Mouse (Mus musculus): Measurements from ENCODE around the gene Snapc4. TPM values are rescaled to one million over a fixed set of nuclear protein-coding genes. Genes with fewer than 3 reads are reported as not detected.
A peak's percentile ranks its signal among the peaks of the same experiment; 100 is the strongest.

Snapc4 gene
- polyA plus RNA-seq, 1 experiment from 2014 or later = 10.5 TPM

DNA sequence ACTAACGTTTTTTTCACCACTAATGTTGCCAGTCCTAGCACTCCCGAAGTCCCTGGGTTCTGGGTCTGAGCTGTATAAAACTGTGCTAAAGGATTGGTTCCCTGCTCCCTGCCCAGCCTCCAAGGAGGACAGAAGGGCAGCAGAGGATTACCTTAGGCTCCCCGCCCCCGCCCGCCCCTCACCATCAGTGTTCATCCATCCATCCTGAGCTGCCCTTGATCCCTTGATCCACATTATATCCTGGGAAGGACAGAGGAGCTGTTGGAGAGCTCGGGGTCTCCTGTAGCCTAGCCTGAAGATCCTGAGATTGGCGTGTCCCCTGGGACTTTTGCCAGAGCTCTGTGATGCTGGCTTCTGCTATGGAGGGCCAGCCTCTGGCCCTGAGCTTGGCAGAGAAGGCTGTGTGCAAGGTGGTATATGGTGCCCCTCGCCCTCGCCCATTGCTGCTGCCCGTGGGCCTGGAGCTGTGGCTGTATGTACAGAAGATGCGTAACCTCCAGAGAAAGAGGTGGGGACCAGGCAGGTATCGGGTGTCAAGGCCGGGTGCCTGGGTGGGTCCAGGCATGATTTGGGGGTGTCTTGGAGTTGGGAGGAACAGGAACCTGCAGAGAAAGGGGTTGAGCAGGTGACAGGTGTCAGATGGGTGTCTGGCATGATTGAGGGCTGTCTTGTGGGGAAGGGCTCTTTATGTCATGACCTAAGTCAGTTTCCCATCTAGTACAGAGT, 60.8 kb downstream of the Snapc4 start:
- H3K27me3 ChIP-seq = peaks cover 25% of the 10 kb centered on the region
- H3K36me3 ChIP-seq = no peaks in the 10 kb centered on the region
- DNase-seq (no peak), ATAC-seq (ENCODE audit: low read depth) (no peak)
- H3K9ac ChIP-seq = no peak overlapping the region
- no peak overlapping the region for H3K27ac ChIP-seq
- WGBS (ENCODE audit: insufficient replicate concordance) = 69% methylated on average over 13 of the region's 13 CpGs
- peaks cover 14% of the 10 kb centered on the region for H3K4me1 ChIP-seq (replicated peaks)
- H3K4me2 ChIP-seq = no peak overlapping the region
- H3K9me3 ChIP-seq (replicated peaks) = no peaks in the 10 kb centered on the region
- H3K4me3 ChIP-seq (replicated peaks) = no peak overlapping the region

DNA sequence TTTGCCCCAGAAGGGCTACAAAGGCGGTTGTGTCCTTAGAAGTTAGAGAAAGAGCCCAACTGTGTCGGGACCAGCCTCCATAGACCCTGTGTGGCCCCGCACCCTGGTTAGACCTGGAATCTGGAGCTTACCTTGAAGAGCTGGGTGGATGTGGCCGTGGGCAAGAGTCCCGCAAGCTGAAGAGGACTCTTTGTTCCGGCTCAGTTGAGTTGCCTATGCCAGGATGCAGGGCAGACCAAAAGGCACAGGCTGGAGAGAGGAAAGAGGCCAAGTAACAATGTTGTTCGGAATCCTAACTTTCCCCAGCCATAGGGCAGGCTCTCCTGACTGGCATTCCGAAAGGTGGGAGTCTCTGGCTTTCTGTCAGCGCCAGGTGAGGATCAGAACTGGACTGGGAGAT, 61.3 kb downstream of the Snapc4 start:
- ATAC-seq (ENCODE audit: low read depth) = no peak
- Histone ChIP-seq H3K36me3 (no peaks in the 10 kb centered on the region), H3K4me3 (replicated peaks) (no peak overlapping the region)

DNA sequence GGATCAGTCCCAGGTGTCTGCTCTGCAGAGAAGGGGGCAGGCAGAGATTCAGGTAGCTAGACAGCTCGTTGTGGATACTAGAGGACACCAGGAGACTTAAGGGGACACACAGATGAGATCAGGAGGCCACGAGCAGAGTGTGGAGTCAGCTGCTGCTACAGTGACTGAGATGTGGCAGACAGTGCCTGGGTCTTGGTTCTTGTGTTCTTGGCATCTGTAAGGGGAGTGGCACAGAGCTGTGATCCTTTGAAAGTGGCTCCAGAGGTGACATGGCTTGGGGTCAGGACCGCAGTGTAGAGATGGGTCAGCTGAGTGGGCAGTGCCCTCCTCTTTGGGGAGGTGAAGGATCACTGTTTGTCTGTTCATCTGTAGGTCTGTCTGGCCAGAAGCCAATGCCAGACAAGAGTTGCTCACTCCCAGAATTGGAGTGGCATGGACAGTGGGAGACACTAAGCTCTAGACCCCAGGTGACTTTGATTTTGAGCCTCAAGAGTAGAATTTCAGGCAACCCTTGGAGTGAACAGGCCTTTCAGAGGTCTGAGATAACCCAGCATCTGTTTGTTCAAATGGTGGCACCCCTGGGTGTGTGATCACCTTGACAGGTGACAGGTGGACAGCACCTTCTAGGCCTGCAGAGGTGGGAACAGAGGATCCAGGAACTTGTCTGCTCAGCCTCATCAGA, 62.3 kb downstream of the Snapc4 start:
- Histone ChIP-seq H3K4me2 (no peak overlapping the region), H3K4me3 (replicated peaks) (no peak overlapping the region), H3K9me3 (replicated peaks) (no peaks in the 10 kb centered on the region), H3K4me1 (replicated peaks) (peaks cover 17% of the 10 kb centered on the region), H3K36me3 (no peaks in the 10 kb centered on the region), H3K27ac (no peak overlapping the region), H3K9ac (no peak overlapping the region), H3K27me3 (peaks cover 28% of the 10 kb centered on the region)
- ATAC-seq (ENCODE audit: low read depth) (no peak), DNase-seq (no peak)
- WGBS (ENCODE audit: insufficient replicate concordance) = 68% methylated on average over 3 of the region's 3 CpGs

More for the DNA sequence above, 61.3 kb downstream of the Snapc4 start:
- H3K4me2 ChIP-seq = no peak overlapping the region
- H3K9me3 ChIP-seq (replicated peaks) = no peaks in the 10 kb centered on the region
- no peak overlapping the region for H3K9ac ChIP-seq
- H3K27me3 ChIP-seq = peaks cover 27% of the 10 kb centered on the region
- H3K27ac ChIP-seq = no peak overlapping the region
- 68% methylated on average over 9 of the region's 9 CpGs for WGBS (ENCODE audit: insufficient replicate concordance)
- H3K4me1 ChIP-seq (replicated peaks) = peaks cover 17% of the 10 kb centered on the region
- no peak for DNase-seq

DNA sequence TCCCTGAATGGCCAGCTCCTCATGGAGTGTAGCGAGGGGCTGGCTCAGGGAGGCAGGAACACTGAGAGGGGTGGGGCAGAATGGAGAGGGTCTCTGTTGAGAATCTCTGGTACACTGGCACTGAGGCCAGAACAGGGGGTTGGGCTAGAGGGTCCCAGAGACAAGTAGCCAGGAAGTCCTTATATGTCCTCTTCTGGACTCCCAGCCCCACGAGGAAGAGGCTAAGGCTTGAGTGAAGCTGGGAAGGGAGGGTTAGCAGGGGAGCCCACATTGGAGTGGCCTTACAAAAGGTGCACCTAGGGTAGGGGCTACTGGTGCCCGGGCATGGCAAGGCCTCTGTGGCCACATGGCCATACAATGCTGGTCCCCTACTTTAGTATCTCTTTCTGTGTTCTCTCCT, 63.1 kb downstream of the Snapc4 start:
- WGBS (ENCODE audit: insufficient replicate concordance) = 59% methylated on average over 3 of the region's 3 CpGs
- DNase-seq = no peak
- Histone ChIP-seq H3K4me1 (replicated peaks) (peaks cover 17% of the 10 kb centered on the region), H3K4me3 (replicated peaks) (no peak overlapping the region), H3K27ac (no peak overlapping the region), H3K9me3 (replicated peaks) (no peaks in the 10 kb centered on the region), H3K9ac (no peak overlapping the region), H3K27me3 (peaks cover 28% of the 10 kb centered on the region), H3K36me3 (no peaks in the 10 kb centered on the region), H3K4me2 (no peak overlapping the region; the same call in 1 of the 2 replicates)
- no peak for ATAC-seq (ENCODE audit: low read depth)

DNA sequence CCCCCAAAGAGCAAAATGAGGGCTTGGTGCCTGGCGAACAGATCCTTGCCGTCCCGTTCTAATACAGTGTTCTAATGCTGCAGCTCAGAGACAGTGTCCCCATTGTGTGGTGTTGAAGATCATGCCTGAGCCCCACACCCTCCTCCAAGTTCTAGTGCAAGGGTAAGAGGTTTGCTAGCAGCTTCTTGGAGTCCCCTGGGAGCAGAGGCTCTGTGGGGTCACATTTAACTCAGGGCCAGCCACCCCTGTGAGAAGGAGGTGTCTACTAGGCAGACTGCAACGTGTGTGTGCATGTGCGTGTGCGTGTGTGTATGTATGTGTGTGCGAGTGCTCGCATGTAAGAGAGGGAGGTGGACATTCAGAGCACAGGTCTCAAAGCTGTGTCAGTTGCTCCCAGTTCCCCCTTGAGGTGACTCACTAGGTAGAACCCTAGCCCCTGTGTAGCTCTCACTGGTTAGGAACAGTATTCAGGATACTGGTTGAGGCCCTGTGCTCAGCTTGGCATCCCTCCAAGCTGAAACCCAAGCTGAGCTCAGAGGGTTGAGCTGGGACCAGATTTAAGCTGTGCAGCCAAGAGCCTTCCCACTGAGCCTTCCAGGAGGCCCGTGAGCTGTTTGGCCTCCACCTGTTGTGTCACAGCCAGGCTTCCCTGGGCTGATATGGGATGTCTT, 63.7 kb downstream of the Snapc4 start:
- Histone ChIP-seq H3K9ac (peak overlapping the region; percentile 70), H3K4me1 (replicated peaks) (peaks cover 17% of the 10 kb centered on the region), H3K4me3 (replicated peaks) (peak overlapping the region; percentile 66), H3K4me2 (peak overlapping the region; percentile 82), H3K9me3 (replicated peaks) (no peaks in the 10 kb centered on the region), H3K36me3 (no peaks in the 10 kb centered on the region), H3K27ac (no peak overlapping the region), H3K27me3 (peaks cover 28% of the 10 kb centered on the region)
- DNase-seq (no peak), ATAC-seq (ENCODE audit: low read depth) (no peak)
- WGBS (ENCODE audit: insufficient replicate concordance) = 69% methylated on average over 9 of the region's 9 CpGs

DNA sequence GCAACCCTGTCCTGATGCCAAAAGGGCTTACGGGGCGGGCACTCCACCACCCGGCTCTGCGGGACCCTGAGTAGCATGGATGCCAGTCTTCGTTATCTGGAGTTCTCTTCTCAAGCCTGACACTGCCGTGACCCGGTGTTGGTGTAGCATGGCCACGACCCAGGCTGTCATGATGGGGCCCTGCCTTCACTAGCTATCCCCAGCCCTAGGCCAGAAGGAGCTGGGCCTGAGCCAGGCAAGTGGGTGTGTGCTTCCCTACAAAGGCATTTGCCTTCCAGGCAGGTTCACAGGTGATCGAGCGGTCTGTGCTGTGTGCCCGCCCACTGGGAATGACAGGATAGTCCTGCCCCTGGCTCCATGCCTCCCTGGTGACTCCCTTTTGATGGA, 64.5 kb downstream of the Snapc4 start:
- H3K27ac ChIP-seq = 0 out of 2 replicates have a peak overlapping the region, but pooled peaks have one; percentile 23
- DNase-seq = no peak

DNA sequence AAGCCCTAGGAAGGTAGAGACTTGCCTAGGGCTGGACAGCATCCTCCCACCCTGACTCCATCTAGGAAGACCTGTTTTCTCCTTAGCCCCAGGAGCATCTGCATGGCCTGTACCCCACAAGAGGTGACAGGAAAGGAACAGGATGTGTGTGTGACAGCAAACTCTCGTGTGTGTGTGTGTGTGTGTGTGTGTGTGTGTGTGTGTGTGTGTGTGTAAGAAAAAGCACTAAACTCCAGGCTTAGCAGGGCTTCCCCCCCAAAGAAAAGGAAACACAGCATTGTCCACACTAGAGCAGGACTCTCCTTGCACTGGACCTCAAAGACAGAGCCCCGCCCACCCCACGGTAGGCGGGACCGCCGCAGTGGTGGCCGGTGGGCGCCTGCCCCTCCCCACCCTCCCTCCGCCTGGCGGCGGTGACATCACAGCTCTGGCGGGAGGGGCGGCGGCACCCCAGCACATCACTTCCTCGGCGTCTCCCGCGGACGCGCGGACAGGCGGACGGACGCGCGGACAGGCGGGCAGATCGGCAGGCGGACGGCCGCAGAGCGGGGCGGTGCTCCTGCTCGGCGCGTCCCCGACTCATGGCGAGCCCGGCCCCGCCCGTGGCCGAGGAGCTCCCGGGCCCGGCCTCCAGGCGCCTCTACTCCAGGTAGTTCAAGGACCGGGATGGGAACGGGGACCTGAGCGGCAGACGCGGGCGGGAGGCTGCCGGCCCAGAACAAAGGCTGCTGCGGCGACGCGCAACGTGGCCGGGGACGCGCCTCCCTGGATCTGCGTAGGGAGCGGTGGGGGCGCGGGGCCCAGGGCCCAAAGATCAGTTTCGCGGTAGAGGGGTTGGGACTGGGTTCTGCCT, 65.2 kb downstream of the Snapc4 start, which contains the start of gene Gpsm1:
Gene Gpsm1 (plus strand): TSS at position 444 of the 853 bp plus-strand sequence.
- peak; percentile 55 for ATAC-seq (ENCODE audit: low read depth)
- peak within 1 kb of the TSS; percentile 66 for H3K4me3 ChIP-seq (replicated peaks)
- H3K27ac ChIP-seq = peak within 1 kb of the TSS; percentile 35
- H3K9ac ChIP-seq = peak within 1 kb of the TSS; percentile 70
- DNase-seq = peak; percentile 28
- H3K4me2 ChIP-seq = peak within 1 kb of the TSS; percentile 82
- no peaks in the 10 kb centered on the region for H3K9me3 ChIP-seq (replicated peaks)
- peaks cover 17% of the 10 kb centered on the region for H3K4me1 ChIP-seq (replicated peaks)
- H3K36me3 ChIP-seq = no peaks in the 10 kb centered on the region
- peaks cover 28% of the 10 kb centered on the region for H3K27me3 ChIP-seq
- under 1% methylated on average over 56 of the region's 66 CpGs for WGBS (ENCODE audit: insufficient replicate concordance)

More for the DNA sequence above, 64.5 kb downstream of the Snapc4 start:
- no peaks in the 10 kb centered on the region for H3K36me3 ChIP-seq
- peaks cover 28% of the 10 kb centered on the region for H3K27me3 ChIP-seq
- peak overlapping the region; percentile 82 for H3K4me2 ChIP-seq
- H3K4me3 ChIP-seq (replicated peaks) = peak overlapping the region; percentile 66
- H3K4me1 ChIP-seq (replicated peaks) = peaks cover 17% of the 10 kb centered on the region
- WGBS (ENCODE audit: insufficient replicate concordance) = 9% methylated on average over 11 of the region's 11 CpGs
- peak; percentile 29 for ATAC-seq (ENCODE audit: low read depth)
- peak overlapping the region; percentile 70 for H3K9ac ChIP-seq
- no peaks in the 10 kb centered on the region for H3K9me3 ChIP-seq (replicated peaks)

DNA sequence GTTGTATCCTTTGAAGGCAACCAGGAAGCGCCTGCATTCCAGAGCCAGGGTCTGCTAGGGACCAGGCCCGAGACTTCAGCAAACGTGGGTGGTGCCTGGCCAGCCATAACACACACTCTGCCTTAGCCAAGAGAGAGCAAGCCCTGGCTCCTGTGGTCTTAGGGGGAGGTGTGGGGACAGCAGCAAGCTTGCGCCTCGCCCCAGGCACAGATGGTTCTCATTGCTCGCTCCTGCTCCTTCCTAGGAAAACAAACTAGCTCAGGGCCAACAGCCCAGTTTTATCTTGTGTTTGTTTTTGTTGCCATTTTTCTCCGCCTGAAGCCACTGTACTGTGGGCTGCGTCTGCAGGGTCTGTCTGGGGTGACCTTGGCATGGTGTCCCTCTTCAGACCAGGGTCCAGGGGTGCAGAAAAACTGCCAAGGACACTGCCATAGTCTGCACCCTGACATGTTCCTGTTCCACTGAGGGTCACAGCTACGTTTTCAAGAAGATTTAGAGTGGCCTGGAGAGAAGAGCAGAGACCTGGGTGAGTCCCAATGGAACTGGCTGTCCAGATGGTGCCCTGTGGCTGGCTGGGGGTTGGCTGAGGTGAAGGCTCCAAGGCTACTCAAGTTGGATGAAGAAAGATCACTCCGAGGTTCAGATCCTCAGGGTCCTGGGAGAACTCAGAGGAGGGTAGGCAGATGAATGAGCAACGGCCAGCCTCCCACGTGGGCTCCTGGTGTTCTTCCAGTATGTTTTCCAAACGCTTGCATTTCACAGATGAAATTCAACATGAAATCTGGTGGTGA, 66.0 kb downstream of the Snapc4 start:
- H3K27me3 ChIP-seq = peaks cover 28% of the 10 kb centered on the region
- H3K9ac ChIP-seq = no peak overlapping the region
- H3K27ac ChIP-seq = peak overlapping the region; percentile 35
- DNase-seq (no peak), ATAC-seq (ENCODE audit: low read depth) (no peak)
- no peaks in the 10 kb centered on the region for H3K9me3 ChIP-seq (replicated peaks)
- peak overlapping the region; percentile 82; the same call in 1 of the 2 replicates for H3K4me2 ChIP-seq
- H3K4me1 ChIP-seq (replicated peaks) = peaks cover 17% of the 10 kb centered on the region
- no peak overlapping the region for H3K4me3 ChIP-seq (replicated peaks)
- no peaks in the 10 kb centered on the region for H3K36me3 ChIP-seq
- WGBS (ENCODE audit: insufficient replicate concordance) = 63% methylated on average over 13 of the region's 13 CpGs

DNA sequence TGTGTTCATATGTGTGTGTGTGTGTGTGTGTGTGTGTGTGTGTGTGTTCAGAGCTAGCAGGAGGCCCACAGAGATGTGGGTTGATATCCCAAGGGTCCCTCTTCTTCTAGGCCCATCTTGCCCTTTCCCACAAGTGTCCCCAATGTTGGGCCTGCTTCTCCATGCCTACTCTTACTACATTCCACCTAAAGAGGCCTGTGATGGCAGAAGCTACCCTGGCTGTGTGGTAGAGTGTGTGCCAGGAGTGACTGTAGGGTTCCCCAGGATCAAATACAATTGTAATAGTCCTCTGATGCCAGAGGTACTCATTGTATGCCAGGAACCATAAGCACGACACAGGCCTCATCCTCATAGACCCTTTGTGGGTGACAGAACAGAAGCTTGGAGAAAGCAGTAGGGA, 67.1 kb downstream of the Snapc4 start:
- H3K4me3 ChIP-seq (replicated peaks) = no peak overlapping the region
- H3K27me3 ChIP-seq = peaks cover 28% of the 10 kb centered on the region
- no peak overlapping the region for H3K4me2 ChIP-seq
- DNase-seq (no peak), ATAC-seq (ENCODE audit: low read depth) (no peak)
- H3K9ac ChIP-seq = no peak overlapping the region
- peaks cover 17% of the 10 kb centered on the region for H3K4me1 ChIP-seq (replicated peaks)
- H3K27ac ChIP-seq = no peak overlapping the region
- no peaks in the 10 kb centered on the region for H3K36me3 ChIP-seq
- no peaks in the 10 kb centered on the region for H3K9me3 ChIP-seq (replicated peaks)
- WGBS (ENCODE audit: insufficient replicate concordance) = 61% methylated on average over 1 of the region's 1 CpGs

DNA sequence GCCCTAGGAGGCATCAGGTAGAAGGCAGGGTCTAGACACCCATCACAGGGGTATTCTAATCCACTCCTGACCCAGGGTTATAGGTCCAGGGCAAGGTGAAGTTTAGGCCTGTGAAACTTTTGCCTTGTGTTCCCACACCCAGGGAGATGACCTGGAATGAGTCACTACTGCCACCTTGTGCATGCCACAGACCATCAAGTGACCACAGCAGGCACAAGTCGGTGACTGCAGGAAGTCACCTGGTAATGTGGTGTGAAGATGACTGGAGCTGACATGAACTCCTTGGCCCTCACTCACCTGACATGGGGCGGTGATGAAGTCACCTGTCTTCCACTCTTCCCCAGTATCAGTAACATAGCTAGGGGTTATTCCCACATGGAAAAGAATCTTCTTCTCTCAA, 67.6 kb downstream of the Snapc4 start:
- H3K4me1 ChIP-seq (replicated peaks) = peaks cover 17% of the 10 kb centered on the region
- no peaks in the 10 kb centered on the region for H3K36me3 ChIP-seq
- no peak overlapping the region for H3K4me2 ChIP-seq
- H3K27ac ChIP-seq = no peak overlapping the region
- no peaks in the 10 kb centered on the region for H3K9me3 ChIP-seq (replicated peaks)
- DNase-seq = no peak
- no peak for ATAC-seq (ENCODE audit: low read depth)
- H3K27me3 ChIP-seq = peaks cover 25% of the 10 kb centered on the region
- 44% methylated on average over 2 of the region's 2 CpGs for WGBS (ENCODE audit: insufficient replicate concordance)
- no peak overlapping the region for H3K4me3 ChIP-seq (replicated peaks)
- H3K9ac ChIP-seq = no peak overlapping the region

All from liver, embryonic 13.5 days (tissue).